Comparison of ENCODE assay signal across 9 mouse cellular contexts in genomic region chr10:77116537-77117455, GRCm38 (mm10). TPM values are rescaled to one million over a fixed set of nuclear protein-coding genes. Genes with fewer than 3 reads are reported as not detected.
DNase-seq lines count a peak whose midpoint lies in the region; ATAC-seq and TF ChIP-seq lines count a peak whose summit lies in the region.
"Had no signal": no experiment of that assay in that cellular context is flagged by ENCODE, and none has a peak within 500 bp of the region (broad histone marks: within the 10 kb centered on the region; RNA-seq: fewer than 3 reads in every experiment).

No protein-coding gene starts in this region.

- 45% methylated on average over 4 of the region's 4 CpGs for WGBS in heart, embryonic 14.5 days
- WGBS in midbrain, embryonic 13.5 days, result 27% methylated on average over 4 of the region's 4 CpGs

- no peaks in the 10 kb centered on the region for H3K27me3 ChIP-seq in heart, embryonic 14.5 days (ENCODE audit: control insufficient read depth, insufficient read depth, low read length)
- no peaks in the 10 kb centered on the region for H3K27me3 ChIP-seq in midbrain, embryonic 13.5 days

- intact Hi-C loops in heart, postnatal 25 days (cut with DNase I), result no loop called here

- H3K9ac ChIP-seq in heart, embryonic 14.5 days (ENCODE audit: low read length), result 0 out of 2 replicates have a peak overlapping the region, but pooled peaks have one; percentile 1
- no peak overlapping the region; the same call in 1 of the 2 replicates for H3K9ac ChIP-seq in midbrain, embryonic 13.5 days (replicated peaks)

- H3K9me3 ChIP-seq in heart, embryonic 14.5 days (ENCODE audit: control insufficient read depth, low read length), result no peaks in the 10 kb centered on the region
- H3K9me3 ChIP-seq in midbrain, embryonic 13.5 days, result no peaks in the 10 kb centered on the region

- no peak for TF ChIP-seq CTCF in brain, embryonic 14.5 days (IDR thresholded peaks at IDR 0.05; ENCODE audit: borderline replicate concordance, extremely low read depth, insufficient read depth, insufficient read length)

- H3K27ac ChIP-seq in heart, embryonic 14.5 days (replicated peaks in 1 of 2; ENCODE audit: control insufficient read depth in 1 of 2, insufficient read depth in 1 of 2, low read depth in 2 of 2, low read length in 2 of 2), result peak overlapping the region in 1 of 2 experiments; percentile 10; a peak in 1 of 4 replicates
- H3K27ac ChIP-seq in midbrain, embryonic 13.5 days, result 0 out of 2 replicates have a peak overlapping the region, but pooled peaks have one; percentile 7

- DNase-seq in heart, postnatal 25 days (ENCODE audit: low spot score), result no peak
- peak; percentile 33 for DNase-seq in brain, embryonic 14.5 days (ENCODE audit: low read depth)
- peak; percentile 49 to 65 for DNase-seq in kidney, postnatal 4 days
- DNase-seq in right cerebral cortex, postnatal 25 days, result no peak
- no peak for DNase-seq in cerebellum, postnatal 25 days
- DNase-seq: thymus, adult 18-20 months had no signal

- no peak overlapping the region for H3K4me3 ChIP-seq in heart, embryonic 14.5 days (ENCODE audit: control insufficient read depth in 1 of 2, insufficient read depth in 1 of 2, low read depth in 1 of 2, low read length in 2 of 2)
- no peak overlapping the region for H3K4me3 ChIP-seq in midbrain, embryonic 13.5 days (replicated peaks)

- no peak overlapping the region for H3K4me2 ChIP-seq in heart, embryonic 14.5 days (ENCODE audit: low read length)
- H3K4me2 ChIP-seq in midbrain, embryonic 13.5 days (replicated peaks), result no peak overlapping the region

- peaks cover 24 to 45% of the 10 kb centered on the region in 2 experiments for H3K4me1 ChIP-seq in heart, embryonic 14.5 days (ENCODE audit: control insufficient read depth in 2 of 2, insufficient read depth in 2 of 2, low read length in 2 of 2)
- peaks cover 11% of the 10 kb centered on the region for H3K4me1 ChIP-seq in midbrain, embryonic 13.5 days (replicated peaks)

- TF ChIP-seq POLR2A in brain, embryonic 14.5 days (IDR thresholded peaks at IDR 0.05; ENCODE audit: borderline replicate concordance, extremely low read depth, insufficient read depth, insufficient read length, poor library complexity, severe bottlenecking), result no peak

- ATAC-seq in heart, embryonic 14.5 days (ENCODE audit: insufficient number of reproducible peaks, insufficient read depth, low FRiP score, low read depth), result no peak; the same call in 1 of the 2 replicates
- ATAC-seq in midbrain, embryonic 13.5 days, result peak; percentile 50; the same call in 1 of the 2 replicates
- no peak for ATAC-seq in erythroid progenitor cell, adult 5-6 weeks (replicated peaks; ENCODE audit: low FRiP score, poor library complexity, severe bottlenecking)

- H3K36me3 ChIP-seq in heart, embryonic 14.5 days (ENCODE audit: control insufficient read depth, insufficient read depth, low read length), result no peaks in the 10 kb centered on the region
- no peaks in the 10 kb centered on the region for H3K36me3 ChIP-seq in midbrain, embryonic 13.5 days

RNA-seq across cellular contexts. Expression of gene Col18a1, which starts 49.6 kb away (rescaled TPM):
- polyA plus RNA-seq in heart, embryonic 14.5 days (2014; fragmentation: Nextera tagmentation; extraction: Ambion mirVana), result 93.5 and 102 TPM in 2 replicates
- 10 to 100 TPM; 13.0 to 15.3 TPM for total RNA-seq in heart, postnatal 25 days (2021)
- 24.5 and 45.2 TPM in 2 replicates for polyA plus RNA-seq in brain, embryonic 14.5 days (2012; rRNA removed)
- polyA plus RNA-seq in midbrain, embryonic 13.5 days (2015; fragmentation: Nextera tagmentation; extraction: Ambion mirVana), result 32.8 and 39.6 TPM in 2 replicates
- not detected in 2 replicates for total RNA-seq in erythroid progenitor cell, adult 5-6 weeks (2015; ENCODE audit: low replicate concordance)
- 0.26 TPM in 1 of 2 replicates, not detected in the other for total RNA-seq in erythroid progenitor cell, adult 5-6 weeks (2017; ENCODE audit: low replicate concordance)

Comparison
In these comparisons a context has a peak if more than half of its experiments do, and no peak if none do; other contexts are left out.
1. DNase-seq: peak in brain, embryonic 14.5 days (single experiment) and kidney, postnatal 4 days (2 of 2); none in heart, postnatal 25 days (single experiment), right cerebral cortex, postnatal 25 days (single experiment) and cerebellum, postnatal 25 days (0 of 2).